Comparison of ENCODE assay signal across 10 mouse cellular contexts in the genomic region with DNA sequence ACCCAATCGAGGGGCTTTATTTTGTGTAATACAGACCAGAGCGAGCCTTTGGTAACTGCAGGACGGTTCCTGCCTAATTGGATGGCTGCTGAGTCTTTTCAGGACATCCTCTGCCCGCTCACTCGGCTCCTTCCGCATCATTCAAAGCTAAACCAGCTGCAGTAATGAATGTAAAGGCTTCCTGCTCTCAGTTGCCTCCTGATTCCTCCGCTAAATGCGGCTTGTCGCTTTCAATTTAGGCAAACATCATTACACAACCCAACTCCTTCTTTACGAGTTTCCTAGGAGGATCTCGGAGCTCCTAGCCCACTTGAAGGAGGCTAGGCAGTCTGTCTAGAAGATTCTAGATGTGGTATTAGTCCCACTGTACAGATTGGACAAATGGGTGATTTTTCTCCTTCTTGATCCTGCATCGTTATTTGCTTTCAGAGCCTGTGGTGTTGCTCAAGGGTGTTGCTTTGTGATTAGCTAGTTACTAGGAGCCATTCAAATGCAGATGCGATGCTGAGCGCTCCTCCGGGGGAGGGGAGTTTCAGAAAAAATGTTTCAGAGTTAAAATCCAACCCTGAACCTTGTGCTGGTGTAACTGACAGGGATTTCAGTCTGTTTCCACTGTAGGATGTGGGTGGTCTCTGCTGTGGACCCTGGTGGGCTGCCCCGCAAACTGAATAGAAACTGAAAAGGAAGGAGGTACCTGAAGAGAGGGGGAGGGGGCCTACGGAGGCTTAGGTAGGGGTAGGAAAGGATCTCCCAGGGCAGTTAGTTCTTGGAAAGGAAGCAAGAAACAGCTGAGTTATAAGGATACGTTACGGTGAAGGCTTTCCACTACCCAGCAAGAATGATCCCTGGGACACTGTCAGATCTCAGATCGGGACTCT. TPM values are rescaled to one million over a fixed set of nuclear protein-coding genes. Genes with fewer than 3 reads are reported as not detected.
A peak's percentile ranks its signal among the peaks of the same experiment; 100 is the strongest.
DNase-seq lines count a peak whose midpoint lies in the region; ATAC-seq lines count a peak whose summit lies in the region.
"Had no signal": no experiment of that assay in that cellular context is flagged by ENCODE, and none has a peak within 500 bp of the region (broad histone marks: within the 10 kb centered on the region; RNA-seq: fewer than 3 reads in every experiment).

No protein-coding gene starts in this region.

- H3K27ac ChIP-seq in embryonic facial prominence, embryonic 14.5 days (replicated peaks; ENCODE audit: low read depth, low read length) = no peak overlapping the region
- H3K27ac ChIP-seq in limb, embryonic 12.5 days = no peak overlapping the region
- H3K27ac ChIP-seq in liver, embryonic 12.5 days = no peak overlapping the region
- H3K27ac ChIP-seq: lung, embryonic 15.5 days had no signal

- no peak; the same call in 1 of the 2 replicates for ATAC-seq in embryonic facial prominence, embryonic 14.5 days (ENCODE audit: low read depth)
- no peak for ATAC-seq in limb, embryonic 12.5 days (ENCODE audit: insufficient number of reproducible peaks, insufficient read depth, low FRiP score, low TSS enrichment, low read depth)
- no peak for ATAC-seq in liver, embryonic 12.5 days

- no peaks in the 10 kb centered on the region for H3K9me3 ChIP-seq in embryonic facial prominence, embryonic 14.5 days (ENCODE audit: control insufficient read depth, low read length)
- H3K9me3 ChIP-seq in limb, embryonic 12.5 days = no peaks in the 10 kb centered on the region
- no peaks in the 10 kb centered on the region for H3K9me3 ChIP-seq in liver, embryonic 12.5 days (replicated peaks)
- H3K9me3 ChIP-seq: lung, embryonic 15.5 days had no signal

- H3K36me3 ChIP-seq in embryonic facial prominence, embryonic 14.5 days (ENCODE audit: control insufficient read depth, insufficient read depth, low read length) = no peaks in the 10 kb centered on the region
- H3K36me3 ChIP-seq in limb, embryonic 12.5 days = no peaks in the 10 kb centered on the region
- H3K36me3 ChIP-seq in liver, embryonic 12.5 days = no peaks in the 10 kb centered on the region
- H3K36me3 ChIP-seq: lung, embryonic 15.5 days had no signal

- peak; percentile 9 to 14 for DNase-seq in right cerebral cortex, adult 2 months (ENCODE audit: low spot score in 2 of 2)
- DNase-seq in right cerebral cortex, postnatal 10 days (ENCODE audit: low spot score in 2 of 2) = no peak
- peak; percentile 67 for DNase-seq in embryonic facial prominence, embryonic 14.5 days (ENCODE audit: low spot score)
- DNase-seq in spleen, postnatal 4 days (ENCODE audit: low spot score in 2 of 2) = no peak
- DNase-seq in cerebellum, adult 9-10 months = no peak
- DNase-seq: adrenal gland, postnatal 10 days; gastrocnemius, postnatal 14 days had no signal

- 7% methylated on average over 20 of the region's 20 CpGs for WGBS in embryonic facial prominence, embryonic 14.5 days
- 2% methylated on average over 20 of the region's 20 CpGs for WGBS in limb, embryonic 12.5 days
- 11% methylated on average over 20 of the region's 20 CpGs for WGBS in liver, embryonic 12.5 days (ENCODE audit: insufficient replicate concordance)

- peaks cover 23% of the 10 kb centered on the region; the same call in 1 of the 2 replicates for H3K27me3 ChIP-seq in embryonic facial prominence, embryonic 14.5 days (replicated peaks; ENCODE audit: control insufficient read depth, insufficient read depth, low read length)
- peaks cover 19% of the 10 kb centered on the region for H3K27me3 ChIP-seq in limb, embryonic 12.5 days
- H3K27me3 ChIP-seq in liver, embryonic 12.5 days (replicated peaks) = peaks cover 25% of the 10 kb centered on the region

- H3K4me2 ChIP-seq in embryonic facial prominence, embryonic 14.5 days (ENCODE audit: low read depth, low read length) = peak overlapping the region; percentile 31
- H3K4me2 ChIP-seq in limb, embryonic 12.5 days = peak overlapping the region; percentile 45
- H3K4me2 ChIP-seq in liver, embryonic 12.5 days = no peak overlapping the region
- H3K4me2 ChIP-seq: lung, embryonic 15.5 days had no signal

- no peak overlapping the region; the same call in 1 of the 2 replicates for H3K4me3 ChIP-seq in embryonic facial prominence, embryonic 14.5 days (ENCODE audit: low read depth, low read length)
- 0 out of 2 replicates have a peak overlapping the region, but pooled peaks have one; percentile 16 for H3K4me3 ChIP-seq in limb, embryonic 12.5 days (replicated peaks)
- H3K4me3 ChIP-seq in liver, embryonic 12.5 days = no peak overlapping the region
- H3K4me3 ChIP-seq: lung, embryonic 15.5 days had no signal

- no peak overlapping the region for H3K9ac ChIP-seq in embryonic facial prominence, embryonic 14.5 days (ENCODE audit: low read depth, low read length)
- H3K9ac ChIP-seq in limb, embryonic 12.5 days (replicated peaks) = 0 out of 2 replicates have a peak overlapping the region, but pooled peaks have one; percentile 6
- H3K9ac ChIP-seq in liver, embryonic 12.5 days = no peak overlapping the region
- H3K9ac ChIP-seq: lung, embryonic 15.5 days had no signal

- peaks cover 13% of the 10 kb centered on the region for H3K4me1 ChIP-seq in embryonic facial prominence, embryonic 14.5 days (ENCODE audit: control insufficient read depth, insufficient read depth, low read length)
- H3K4me1 ChIP-seq in limb, embryonic 12.5 days (replicated peaks) = peaks cover 38% of the 10 kb centered on the region
- no peaks in the 10 kb centered on the region for H3K4me1 ChIP-seq in liver, embryonic 12.5 days

RNA-seq across cellular contexts. Expression of a gene that starts 48.7 kb away (rescaled TPM):
- 13.7 and 17.5 TPM in 2 replicates for polyA plus RNA-seq in embryonic facial prominence, embryonic 14.5 days (2014; fragmentation: Nextera tagmentation; extraction: Ambion mirVana)
- 24.1 and 24.8 TPM in 2 replicates for polyA plus RNA-seq in limb, embryonic 12.5 days (2016; fragmentation: Nextera tagmentation; extraction: Ambion mirVana)
- 13.5 and 14.8 TPM in 2 replicates for polyA plus RNA-seq in liver, embryonic 12.5 days (2016; fragmentation: Nextera tagmentation; extraction: Ambion mirVana)

RNA-seq across cellular contexts. Expression of a gene that starts 49.1 kb away (rescaled TPM):
- polyA plus RNA-seq in embryonic facial prominence, embryonic 14.5 days (2014; fragmentation: Nextera tagmentation; extraction: Ambion mirVana) = 13.4 and 16.0 TPM in 2 replicates
- polyA plus RNA-seq in limb, embryonic 12.5 days (2016; fragmentation: Nextera tagmentation; extraction: Ambion mirVana) = 16.0 and 22.4 TPM in 2 replicates
- polyA plus RNA-seq in liver, embryonic 12.5 days (2016; fragmentation: Nextera tagmentation; extraction: Ambion mirVana) = 6.5 and 7.3 TPM in 2 replicates

Comparison
In these comparisons a context has a peak if more than half of its experiments do, and no peak if none do; other contexts are left out.
1. DNase-seq: peak in right cerebral cortex, adult 2 months (2 of 2) and embryonic facial prominence, embryonic 14.5 days (single experiment); none in right cerebral cortex, postnatal 10 days (0 of 2), spleen, postnatal 4 days (0 of 2) and cerebellum, adult 9-10 months (single experiment).